Mouse (Mus musculus): ENCODE measurements around the gene Zfp59.

DNA sequence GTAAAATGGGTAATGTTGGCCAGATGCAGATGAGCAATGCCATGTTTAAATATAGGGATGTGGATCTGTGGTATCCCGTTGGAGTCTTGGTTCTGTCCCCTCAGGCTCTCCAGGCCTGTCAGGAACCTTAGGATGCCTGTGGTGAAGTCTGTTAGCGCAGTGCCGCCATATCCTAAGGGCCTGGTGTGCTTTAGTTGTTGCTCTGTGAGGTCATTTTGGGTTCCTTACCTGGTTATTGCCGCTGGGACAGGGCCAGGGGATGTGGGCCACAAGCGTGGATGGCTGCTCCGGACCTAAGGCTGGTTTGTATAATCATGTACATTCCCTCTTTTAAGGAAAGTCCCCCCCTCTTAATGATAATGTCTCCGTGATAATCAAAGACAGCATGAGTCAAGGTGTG is 1.2 kb downstream of the Zfp59 start:
- TF ChIP-seq CTCF (IDR thresholded peaks at IDR 0.05; ENCODE audit: extremely low read depth, insufficient read depth, low read length) (no peak), POLR2A (IDR thresholded peaks at IDR 0.05; ENCODE audit: extremely low read depth, insufficient read depth, low read length) (no peak)
